Mouse (Mus musculus): ENCODE data around the gene Smurf2. TPM values are rescaled to one million over a fixed set of nuclear protein-coding genes. Genes with fewer than 3 reads are reported as not detected.

Smurf2 gene
- polyA plus RNA-seq (2015; fragmentation: Illumina TruSeq; extraction: RNeasy Lipid Tissue Mini Kit (QIAGEN cat#74804); ENCODE audit: insufficient read depth, low read depth, low replicate concordance): 6.0 TPM

DNA sequence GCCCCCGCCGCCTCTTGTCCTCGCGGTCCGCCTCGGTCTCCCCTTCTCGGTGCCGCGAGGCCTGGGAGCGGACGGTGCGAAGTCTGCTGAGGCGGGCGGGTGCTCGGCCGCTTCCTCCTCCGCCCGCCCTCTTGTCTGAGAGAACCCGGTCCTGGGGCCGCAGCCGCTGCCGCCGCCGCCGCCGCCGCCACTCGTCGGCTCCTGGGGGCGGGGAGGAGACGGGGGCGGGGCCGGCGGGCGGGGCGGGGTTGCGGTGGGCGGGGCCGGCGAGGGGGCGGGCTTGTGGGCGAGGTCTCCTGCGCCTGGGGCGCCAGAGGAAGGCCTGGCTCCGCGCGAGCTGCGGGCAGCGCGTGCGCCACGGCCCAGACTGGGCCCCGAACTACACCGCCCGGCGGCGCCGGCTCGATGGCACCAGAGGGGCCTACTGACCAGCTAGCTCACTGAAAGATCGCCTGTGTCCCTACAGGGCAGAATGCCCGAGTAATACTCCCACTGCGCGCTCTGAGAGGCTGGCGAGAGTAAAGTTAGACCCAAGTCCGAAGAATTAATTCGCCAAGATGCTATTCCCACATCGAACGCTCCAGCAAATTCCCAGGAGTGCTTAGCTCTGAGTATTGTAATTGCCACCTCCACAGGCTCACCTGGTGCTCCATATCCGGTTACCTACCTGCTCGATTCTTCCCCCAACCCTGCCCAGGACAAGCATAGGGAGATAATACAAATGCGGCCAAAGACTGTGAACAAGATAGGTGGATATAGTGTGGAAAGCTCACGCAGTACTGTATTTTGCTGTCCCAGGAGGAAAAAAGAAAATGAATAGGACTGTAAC, at the start of gene Smurf2:
Gene Smurf2 (minus strand): TSS at position 165 of the 829 bp plus-strand sequence.

DNA sequence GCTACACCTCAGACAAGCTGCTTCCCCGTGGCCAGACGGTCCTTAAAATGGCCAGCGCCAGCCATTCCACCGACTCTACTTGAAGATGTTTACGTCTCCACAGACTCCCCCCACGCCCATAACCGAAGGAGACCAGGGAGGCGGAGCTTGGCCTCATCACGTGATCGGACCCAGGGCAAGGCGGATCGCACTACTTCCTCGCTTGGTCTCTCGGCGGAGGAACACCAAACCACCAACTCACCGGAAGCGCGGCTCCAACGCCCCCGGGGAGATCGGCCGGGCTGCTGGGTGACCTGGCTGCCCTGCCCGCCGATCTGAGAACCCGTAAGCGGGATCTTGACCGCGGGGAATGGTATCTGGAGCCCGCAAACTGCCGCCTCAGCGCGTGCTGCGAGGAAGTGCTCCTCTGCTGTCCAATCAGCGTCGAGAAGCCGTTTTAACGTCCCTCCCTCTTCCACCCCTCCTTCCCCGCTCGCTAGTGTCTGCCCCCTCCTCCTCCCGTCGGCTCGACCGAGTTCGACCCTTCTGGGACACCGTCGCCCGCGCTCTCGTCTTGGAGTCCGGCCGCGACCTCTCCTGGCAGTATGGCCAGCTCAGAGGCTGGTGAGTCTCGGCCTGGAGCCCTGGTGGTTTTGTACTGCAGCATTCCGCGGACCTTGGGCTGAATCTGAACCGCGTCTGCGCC, 131.6 kb downstream of the Smurf2 start, which contains the start of the genes Ddx5 and Cep95:
Gene Ddx5 (minus strand): TSS at position 411 of the 685 bp plus-strand sequence.
Gene Cep95 (plus strand): TSS at position 478 of the 685 bp plus-strand sequence.

DNA sequence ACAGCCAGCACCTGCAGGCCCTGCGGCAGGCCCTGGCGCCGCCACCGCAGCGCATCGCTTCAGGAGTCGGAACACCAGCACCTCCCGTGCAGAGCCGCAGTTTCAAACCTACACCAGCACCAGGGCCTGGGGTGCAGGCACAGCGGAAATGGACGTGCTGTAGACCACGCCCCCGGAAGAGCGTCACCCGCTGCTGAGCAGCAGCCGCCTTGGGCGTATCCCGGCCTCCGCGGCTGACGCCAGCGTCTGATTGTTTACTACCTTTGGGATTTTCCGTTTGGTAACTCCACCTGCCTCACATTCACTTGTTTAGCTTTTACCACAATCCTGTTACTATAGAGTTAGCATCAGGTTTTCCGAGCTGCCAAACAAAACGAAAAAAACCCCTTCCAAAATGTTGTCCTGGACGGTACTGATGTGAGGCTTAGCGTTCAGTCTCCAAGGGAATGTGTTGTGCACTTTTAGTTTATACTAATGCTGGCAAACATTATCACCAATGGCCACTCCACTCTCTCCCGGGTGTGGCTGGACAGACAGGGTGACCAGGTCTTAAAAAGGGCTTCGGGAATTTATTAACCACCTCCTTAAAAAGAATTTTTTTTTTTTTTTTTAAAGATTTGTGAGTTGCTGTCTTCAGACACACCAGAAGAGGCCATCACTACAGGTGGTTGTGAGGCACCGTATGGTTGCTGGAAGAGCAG, 141.0 kb downstream of the Smurf2 start, which contains the start of gene Polg2:
Gene Polg2 (minus strand): TSS at position 150 of the 701 bp plus-strand sequence.

Other genes with a start within 250 kb of the Smurf2 start
- 80.2 TPM for gene Pecam1, start 170.1 kb downstream of the Smurf2 start, polyA plus RNA-seq (2015; fragmentation: Illumina TruSeq; extraction: RNeasy Lipid Tissue Mini Kit (QIAGEN cat#74804); ENCODE audit: insufficient read depth, low read depth, low replicate concordance)
- not detected for gene Milr1, start 169.5 kb downstream of the Smurf2 start, polyA plus RNA-seq (2015; fragmentation: Illumina TruSeq; extraction: RNeasy Lipid Tissue Mini Kit (QIAGEN cat#74804); ENCODE audit: insufficient read depth, low read depth, low replicate concordance)
- gene Polg2, start 141.2 kb downstream of the Smurf2 start, polyA plus RNA-seq (2015; fragmentation: Illumina TruSeq; extraction: RNeasy Lipid Tissue Mini Kit (QIAGEN cat#74804); ENCODE audit: insufficient read depth, low read depth, low replicate concordance): 1.7 TPM
- gene Ddx5, start 131.5 kb downstream of the Smurf2 start, polyA plus RNA-seq (2015; fragmentation: Illumina TruSeq; extraction: RNeasy Lipid Tissue Mini Kit (QIAGEN cat#74804); ENCODE audit: insufficient read depth, low read depth, low replicate concordance): 194 TPM
- 6.5 TPM for gene Cep95, start 131.5 kb downstream of the Smurf2 start, polyA plus RNA-seq (2015; fragmentation: Illumina TruSeq; extraction: RNeasy Lipid Tissue Mini Kit (QIAGEN cat#74804); ENCODE audit: insufficient read depth, low read depth, low replicate concordance)
- 6.5 TPM for gene Kpna2, start 78.8 kb upstream of the Smurf2 start, polyA plus RNA-seq (2015; fragmentation: Illumina TruSeq; extraction: RNeasy Lipid Tissue Mini Kit (QIAGEN cat#74804); ENCODE audit: insufficient read depth, low read depth, low replicate concordance)
- 1.6 TPM for gene 1810010H24Rik, start 105.0 kb upstream of the Smurf2 start, polyA plus RNA-seq (2015; fragmentation: Illumina TruSeq; extraction: RNeasy Lipid Tissue Mini Kit (QIAGEN cat#74804); ENCODE audit: insufficient read depth, low read depth, low replicate concordance)
- 11.3 TPM for gene Bptf, start 211.4 kb upstream of the Smurf2 start, polyA plus RNA-seq (2015; fragmentation: Illumina TruSeq; extraction: RNeasy Lipid Tissue Mini Kit (QIAGEN cat#74804); ENCODE audit: insufficient read depth, low read depth, low replicate concordance)